Mouse (Mus musculus): ENCODE measurements around the gene Slc39a11. TPM values are rescaled to one million over a fixed set of nuclear protein-coding genes. Genes with fewer than 3 reads are reported as not detected.

Gene Slc39a11
- polyA plus RNA-seq, 1 experiment from 2014 or later: 22.4 TPM

DNA sequence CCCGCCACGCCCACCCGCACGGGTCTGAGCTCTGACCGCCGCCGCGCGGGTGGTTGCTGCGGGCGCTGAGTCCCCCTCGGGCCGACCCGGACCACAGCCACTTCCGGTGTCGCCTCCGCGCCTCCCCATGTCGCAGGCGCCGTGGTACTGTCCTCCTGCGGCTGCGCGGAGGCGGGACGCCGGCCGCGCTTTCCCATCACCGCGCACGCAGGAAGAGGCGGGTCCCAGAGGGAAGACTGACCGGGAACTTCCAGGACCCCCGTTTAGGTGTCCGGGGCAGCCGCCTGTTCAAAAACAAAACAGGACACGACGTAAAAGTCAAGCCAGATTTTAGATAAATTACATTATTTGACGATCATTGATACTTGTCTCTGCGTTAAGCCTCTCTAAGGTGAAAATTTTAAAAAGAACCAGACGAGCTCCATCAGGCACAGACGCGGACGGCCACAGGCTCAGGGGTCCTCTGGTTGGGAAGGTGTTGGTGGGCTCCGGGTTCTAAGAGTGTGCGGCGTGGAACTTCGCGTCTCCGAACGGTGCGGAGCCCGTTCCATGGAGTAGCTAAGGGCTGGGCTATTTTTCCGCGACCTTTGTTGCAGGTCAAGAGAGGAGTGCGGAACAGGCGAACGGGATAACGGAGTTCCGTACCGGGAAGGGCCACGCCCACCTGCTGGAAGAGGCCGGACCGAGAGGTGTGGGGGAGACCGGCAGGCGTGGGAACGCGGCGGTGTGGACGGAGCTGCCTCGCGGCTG lies 34.3 kb upstream of the Slc39a11 start, which contains the start of the genes Fam104a and D11Wsu47e:
Fam104a (minus strand) TSS at position 199 of the 750 bp plus-strand sequence.
D11Wsu47e (plus strand) TSS at position 456 of the 750 bp plus-strand sequence.
- ChIA-PET CTCF (no interaction called here), POLR2A (interaction anchor here (0.9 to 1.3 kb wide), 2 partner anchors 10 to 30 kb away, joined by 3 to 5 read pairs; no protein-coding TSS in a partner anchor)
- ATAC-seq (peak; percentile 91), DNase-seq (ENCODE audit: low read depth, low spot score) (peak; percentile 64)
- in situ Hi-C loops (cut with MboI; ENCODE audit: low pct_unique_long_range_greater_than_20kb): no loop called here
- H3K27me3 ChIP-seq: no peaks in the 10 kb centered on the region
- no peak for TF ChIP-seq CTCF (IDR thresholded peaks at IDR 0.05)

DNA sequence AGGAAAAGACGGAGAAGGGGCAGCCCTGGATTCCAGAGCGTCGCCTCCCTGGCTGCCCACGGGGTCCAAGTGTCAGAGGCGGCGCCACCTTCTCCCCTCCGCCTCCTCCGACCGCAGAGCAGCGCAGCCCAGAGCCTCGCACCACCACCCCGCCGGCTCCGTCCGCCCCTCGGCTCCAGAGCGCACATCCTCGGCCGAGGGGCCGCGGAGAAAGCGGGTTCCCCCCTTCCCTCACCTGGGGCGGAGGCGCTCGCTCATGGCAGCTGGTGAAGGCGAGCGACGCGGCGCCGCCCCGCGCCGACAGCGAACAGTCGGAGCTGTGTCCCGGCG lies 33.7 kb upstream of the Slc39a11 start:
- POLR2A ChIA-PET: no interaction called here
- ATAC-seq (peak; percentile 52), DNase-seq (ENCODE audit: low read depth, low spot score) (no peak)
- CTCF ChIA-PET: no interaction called here
- H3K27me3 ChIP-seq: no peaks in the 10 kb centered on the region
- in situ Hi-C loops (cut with MboI; ENCODE audit: low pct_unique_long_range_greater_than_20kb): no loop called here
- TF ChIP-seq CTCF (IDR thresholded peaks at IDR 0.05): no peak

DNA sequence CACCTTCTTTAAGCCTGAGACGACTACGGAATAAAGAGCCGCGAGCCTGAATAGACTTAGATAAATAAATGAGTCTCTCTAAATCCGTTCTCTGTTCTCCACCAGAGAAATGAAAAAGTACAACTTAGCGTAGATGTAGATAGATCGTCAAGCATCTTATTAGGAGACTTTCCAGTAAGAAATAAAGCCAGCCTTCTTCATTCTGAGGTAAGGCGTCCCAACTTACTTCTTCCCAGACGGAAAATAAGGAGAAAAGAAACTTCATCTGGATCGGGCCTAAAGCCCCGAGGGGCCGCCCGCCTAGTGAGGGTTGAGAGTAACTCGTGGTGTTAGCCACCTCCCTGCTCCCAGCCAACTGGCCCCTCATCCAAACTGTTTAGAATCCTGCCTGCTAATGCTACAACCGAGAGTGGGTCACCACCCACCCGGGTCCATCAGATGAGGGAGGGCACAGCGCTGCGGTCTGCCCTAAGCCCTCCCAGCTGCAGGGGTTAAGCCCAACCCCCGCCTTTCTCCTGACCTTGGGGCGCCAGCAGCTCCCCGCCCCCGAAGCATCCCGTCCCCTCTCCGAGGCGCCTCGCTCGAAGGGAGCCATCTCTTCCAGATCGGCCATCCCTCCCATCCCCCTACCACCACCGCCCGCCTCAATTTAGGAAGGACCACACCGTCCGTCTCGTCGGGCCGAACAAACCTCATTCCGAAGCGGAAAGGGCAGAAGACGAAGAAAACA lies 33.2 kb upstream of the Slc39a11 start:
- in situ Hi-C loops (cut with MboI; ENCODE audit: low pct_unique_long_range_greater_than_20kb): no loop called here
- ChIA-PET CTCF (no interaction called here), POLR2A (no interaction called here)
- DNase-seq (ENCODE audit: low read depth, low spot score): no peak
- no peaks in the 10 kb centered on the region for H3K27me3 ChIP-seq
- TF ChIP-seq CTCF (IDR thresholded peaks at IDR 0.05): no peak
- ATAC-seq: peak; percentile 41

DNA sequence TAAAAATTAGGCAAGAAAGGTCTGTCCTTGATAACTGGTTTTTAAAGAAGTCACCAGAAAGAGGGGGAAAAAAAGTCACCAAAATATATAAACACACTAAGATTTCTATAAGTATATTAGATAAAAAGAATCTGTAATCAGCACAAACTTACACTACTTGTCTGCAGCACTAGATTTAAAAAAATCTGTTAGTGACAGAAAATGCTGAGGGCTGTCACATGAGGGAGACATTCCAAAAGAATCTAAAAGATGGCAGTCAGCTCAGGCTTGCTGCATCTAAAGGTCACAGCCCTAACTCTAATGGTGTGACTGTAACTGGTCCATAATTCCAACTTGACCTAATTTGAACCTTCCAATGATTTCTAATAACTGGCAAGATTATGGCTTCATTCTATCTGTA lies 32.1 kb upstream of the Slc39a11 start:
- ATAC-seq (no peak), DNase-seq (ENCODE audit: low read depth, low spot score) (no peak)
- no peaks in the 10 kb centered on the region for H3K27me3 ChIP-seq
- no peak for TF ChIP-seq CTCF (IDR thresholded peaks at IDR 0.05)
- POLR2A ChIA-PET: no interaction called here
- in situ Hi-C loops (cut with MboI; ENCODE audit: low pct_unique_long_range_greater_than_20kb): no loop called here
- CTCF ChIA-PET: interaction anchor here (2.2 kb wide), 1 partner anchor 30 kb away, joined by 6 read pairs; no protein-coding TSS in a partner anchor

DNA sequence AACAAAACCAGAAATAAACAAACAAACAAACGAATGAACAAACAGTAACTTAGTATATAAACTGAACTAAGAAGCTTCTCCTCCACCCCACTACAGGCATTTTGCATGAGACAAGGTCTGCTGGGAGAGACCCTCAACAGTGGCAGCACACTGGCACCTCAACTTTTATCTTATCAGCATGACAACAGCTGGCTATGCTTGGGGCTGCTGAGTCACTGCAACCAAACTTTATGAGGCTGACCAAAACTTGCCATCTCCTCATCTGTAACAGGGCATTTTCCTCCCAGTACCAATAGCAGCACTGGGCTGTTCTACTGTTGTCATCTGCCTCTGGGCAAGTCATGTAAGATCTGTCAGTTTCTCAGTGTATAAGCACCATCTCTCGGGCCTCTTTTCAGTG lies 31.1 kb upstream of the Slc39a11 start:
- POLR2A ChIA-PET: no interaction called here
- DNase-seq (ENCODE audit: low read depth, low spot score): no peak

DNA sequence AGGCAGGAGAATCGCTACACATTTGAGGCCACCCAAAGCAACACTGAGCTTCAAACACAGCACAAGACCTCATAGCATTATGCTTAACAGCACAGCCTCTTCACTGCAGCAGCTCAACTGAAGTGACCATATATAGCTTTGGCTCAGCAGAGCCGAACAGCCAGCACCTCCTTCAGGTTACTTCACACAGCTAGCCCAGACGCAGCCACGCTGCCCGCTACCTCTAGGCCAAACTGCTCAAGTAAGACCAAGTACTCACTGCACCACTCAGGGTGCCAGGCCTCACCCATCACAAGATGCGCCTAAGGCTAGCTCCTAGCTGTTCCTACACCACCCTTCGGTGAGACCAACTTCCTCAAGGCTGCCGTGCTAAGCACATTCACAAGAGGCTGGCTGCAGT lies 28.5 kb upstream of the Slc39a11 start:
- TF ChIP-seq CTCF (IDR thresholded peaks at IDR 0.05): no peak
- DNase-seq (ENCODE audit: low read depth, low spot score) (no peak), ATAC-seq (peak; percentile 22)
- ChIA-PET CTCF (interaction anchor here (0.9 to 2.3 kb wide), 5 partner anchors 16 to 133 kb away, joined by 3 to 6 read pairs (median 3); partner anchors contain the start of gene Cog1), POLR2A (interaction anchor here (0.8 to 1.0 kb wide), 2 partner anchors 27 to 32 kb away, joined by 3 read pairs; no protein-coding TSS in a partner anchor)
- in situ Hi-C loops (cut with MboI; ENCODE audit: low pct_unique_long_range_greater_than_20kb): no loop called here
- no peaks in the 10 kb centered on the region for H3K27me3 ChIP-seq

More for the DNA sequence above, 31.1 kb upstream of the Slc39a11 start:
- CTCF ChIA-PET: interaction anchor here (1.2 to 2.2 kb wide), 2 partner anchors 15 to 29 kb away, joined by 6 to 7 read pairs; no protein-coding TSS in a partner anchor
- ATAC-seq: no peak
- no peak for TF ChIP-seq CTCF (IDR thresholded peaks at IDR 0.05)
- in situ Hi-C loops (cut with MboI; ENCODE audit: low pct_unique_long_range_greater_than_20kb): no loop called here
- H3K27me3 ChIP-seq: no peaks in the 10 kb centered on the region

DNA sequence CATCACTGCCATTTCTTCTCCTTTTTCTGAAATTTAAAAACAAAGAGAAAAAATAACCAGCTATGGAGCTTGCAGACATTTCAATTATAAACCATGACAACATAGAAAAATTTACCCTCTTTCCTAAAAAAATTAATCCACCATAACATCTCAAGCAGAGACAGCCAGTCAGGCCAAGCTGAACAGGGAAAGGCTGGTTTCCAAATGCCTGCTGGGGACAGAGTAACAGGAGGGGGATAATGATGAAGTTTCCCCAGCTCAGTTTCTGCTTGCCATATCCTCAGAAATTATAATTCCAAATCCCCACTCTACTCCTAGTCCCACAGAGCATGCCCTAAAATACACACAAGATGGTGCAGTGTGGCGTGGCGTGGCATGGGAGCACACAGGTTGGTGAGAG lies 27.5 kb upstream of the Slc39a11 start:
- TF ChIP-seq CTCF (IDR thresholded peaks at IDR 0.05): no peak
- H3K27me3 ChIP-seq: no peaks in the 10 kb centered on the region
- DNase-seq (ENCODE audit: low read depth, low spot score): no peak
- ChIA-PET POLR2A (interaction anchor here (0.8 kb wide), 1 partner anchor 33 kb away, joined by 3 read pairs; no protein-coding TSS in a partner anchor), CTCF (interaction anchor here (0.9 to 2.3 kb wide), 2 partner anchors 17 to 26 kb away, joined by 3 to 6 read pairs; no protein-coding TSS in a partner anchor)
- in situ Hi-C loops (cut with MboI; ENCODE audit: low pct_unique_long_range_greater_than_20kb): no loop called here
- ATAC-seq: no peak

DNA sequence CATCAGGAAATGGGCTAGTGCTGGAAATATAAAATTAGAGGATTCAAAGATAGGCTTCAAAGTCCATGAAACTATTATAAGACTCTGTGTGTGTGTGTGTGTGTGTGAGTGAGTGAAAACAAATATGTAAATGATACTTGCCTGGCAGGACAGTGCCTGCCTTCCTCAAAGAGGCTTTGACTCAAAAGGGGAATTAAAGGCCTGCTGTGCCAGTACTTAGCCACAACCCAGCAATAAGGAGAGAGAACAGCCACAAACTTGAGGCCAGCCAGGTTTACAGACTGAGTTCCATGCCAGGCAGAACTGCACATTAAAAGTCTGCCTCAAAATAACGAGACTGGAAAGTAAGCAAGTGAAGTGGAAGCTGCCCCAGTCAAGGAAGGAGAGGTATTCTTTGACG lies 27.0 kb upstream of the Slc39a11 start:
- CTCF ChIA-PET: interaction anchor here (2.3 kb wide), 1 partner anchor 25 kb away, joined by 6 read pairs; no protein-coding TSS in a partner anchor
- no peak for TF ChIP-seq CTCF (IDR thresholded peaks at IDR 0.05)
- POLR2A ChIA-PET: no interaction called here
- DNase-seq (ENCODE audit: low read depth, low spot score) (no peak), ATAC-seq (no peak)
- H3K27me3 ChIP-seq: no peaks in the 10 kb centered on the region
- in situ Hi-C loops (cut with MboI; ENCODE audit: low pct_unique_long_range_greater_than_20kb): no loop called here

DNA sequence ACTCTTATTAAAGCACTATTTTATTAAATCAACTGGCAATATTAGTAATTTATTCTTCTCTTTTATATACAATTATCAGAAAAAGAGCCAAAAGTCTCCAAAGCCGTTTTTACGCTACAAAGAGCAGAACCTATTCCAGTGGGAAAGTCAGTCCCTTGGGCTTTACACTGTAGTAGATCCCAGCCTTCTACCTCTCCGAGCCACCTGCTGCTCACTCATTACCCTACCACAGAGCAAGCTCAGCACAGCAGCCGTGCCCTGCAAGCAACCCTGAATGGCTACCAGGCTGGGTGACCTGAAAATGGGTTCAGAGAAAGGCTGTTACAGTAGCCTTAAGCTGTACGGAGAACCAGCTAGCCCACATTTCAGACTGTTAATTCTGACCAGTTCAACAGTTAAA lies 24.7 kb upstream of the Slc39a11 start:
- POLR2A ChIA-PET: interaction anchor here (1.1 kb wide), 1 partner anchor 14 kb away, joined by 3 read pairs; no protein-coding TSS in a partner anchor
- in situ Hi-C loops (cut with MboI; ENCODE audit: low pct_unique_long_range_greater_than_20kb): no loop called here
- TF ChIP-seq CTCF (IDR thresholded peaks at IDR 0.05): no peak
- ATAC-seq (no peak), DNase-seq (ENCODE audit: low read depth, low spot score) (no peak)
- CTCF ChIA-PET: no interaction called here
- no peaks in the 10 kb centered on the region for H3K27me3 ChIP-seq

DNA sequence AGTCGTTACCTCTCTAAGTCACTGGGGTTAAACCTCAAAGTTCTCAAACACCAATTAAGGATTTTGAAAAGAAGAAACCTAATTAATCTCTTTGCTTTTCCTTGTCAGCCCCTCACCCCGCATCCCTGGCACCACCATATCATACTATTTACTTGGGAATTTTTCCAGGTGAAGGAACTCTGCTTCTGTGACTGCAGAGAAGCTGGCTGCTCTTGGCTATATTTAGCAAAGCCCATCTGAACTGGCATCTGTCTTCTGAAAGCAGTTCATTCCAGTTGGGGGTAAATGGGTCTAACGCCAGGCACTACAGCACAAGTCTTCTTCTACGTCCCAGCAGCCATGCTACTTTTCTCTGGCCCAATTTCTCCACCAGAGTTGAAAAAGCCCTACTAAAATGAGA lies 23.7 kb upstream of the Slc39a11 start:
- ChIA-PET CTCF (no interaction called here), POLR2A (interaction anchor here (1.1 kb wide), 1 partner anchor 13 kb away, joined by 3 read pairs; no protein-coding TSS in a partner anchor)
- ATAC-seq (no peak), DNase-seq (ENCODE audit: low read depth, low spot score) (no peak)
- in situ Hi-C loops (cut with MboI; ENCODE audit: low pct_unique_long_range_greater_than_20kb): no loop called here
- no peaks in the 10 kb centered on the region for H3K27me3 ChIP-seq
- TF ChIP-seq CTCF (IDR thresholded peaks at IDR 0.05): no peak

DNA sequence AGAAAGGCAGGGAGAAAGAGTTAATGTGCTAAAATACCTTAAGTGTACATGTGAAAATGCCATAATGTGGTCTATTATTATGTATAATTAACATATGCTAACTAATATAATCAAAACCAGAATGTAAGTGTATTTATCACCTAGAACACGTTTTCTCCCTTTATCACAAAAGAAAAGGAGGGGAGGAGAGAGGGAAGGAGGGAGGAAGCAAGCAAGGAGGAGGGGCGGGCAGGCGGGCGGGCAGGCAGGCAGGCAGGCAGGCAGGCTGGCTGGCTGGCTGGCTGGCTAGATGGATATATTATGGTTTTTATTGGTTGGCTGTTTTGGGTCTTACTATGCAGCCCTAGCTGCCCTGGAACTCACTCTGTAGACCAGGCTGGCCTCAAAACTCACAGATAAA lies 19.8 kb upstream of the Slc39a11 start:
- in situ Hi-C loops (cut with MboI; ENCODE audit: low pct_unique_long_range_greater_than_20kb): no loop called here
- H3K27me3 ChIP-seq: no peaks in the 10 kb centered on the region
- no peak for DNase-seq (ENCODE audit: low read depth, low spot score)
- ATAC-seq: no peak
- no peak for TF ChIP-seq CTCF (IDR thresholded peaks at IDR 0.05)
- ChIA-PET POLR2A (no interaction called here), CTCF (no interaction called here)
